Mouse (Mus musculus) ES-Bruce4 (cell line): Measurements from ENCODE around the gene Gm49322.

Experiments
- CTCF ChIP-seq: IDR thresholded peaks from one replicate; pipeline ENCODE4 v1.8.1; 2011; ENCODE audit warnings: low read depth, low read length
- EP300 ChIP-seq: IDR thresholded peaks from 2 replicates; pipeline ENCODE4 v1.6.1; 2011; ENCODE audit warnings: low read depth, low read length; ENCODE audit not compliant: insufficient read depth

DNA sequence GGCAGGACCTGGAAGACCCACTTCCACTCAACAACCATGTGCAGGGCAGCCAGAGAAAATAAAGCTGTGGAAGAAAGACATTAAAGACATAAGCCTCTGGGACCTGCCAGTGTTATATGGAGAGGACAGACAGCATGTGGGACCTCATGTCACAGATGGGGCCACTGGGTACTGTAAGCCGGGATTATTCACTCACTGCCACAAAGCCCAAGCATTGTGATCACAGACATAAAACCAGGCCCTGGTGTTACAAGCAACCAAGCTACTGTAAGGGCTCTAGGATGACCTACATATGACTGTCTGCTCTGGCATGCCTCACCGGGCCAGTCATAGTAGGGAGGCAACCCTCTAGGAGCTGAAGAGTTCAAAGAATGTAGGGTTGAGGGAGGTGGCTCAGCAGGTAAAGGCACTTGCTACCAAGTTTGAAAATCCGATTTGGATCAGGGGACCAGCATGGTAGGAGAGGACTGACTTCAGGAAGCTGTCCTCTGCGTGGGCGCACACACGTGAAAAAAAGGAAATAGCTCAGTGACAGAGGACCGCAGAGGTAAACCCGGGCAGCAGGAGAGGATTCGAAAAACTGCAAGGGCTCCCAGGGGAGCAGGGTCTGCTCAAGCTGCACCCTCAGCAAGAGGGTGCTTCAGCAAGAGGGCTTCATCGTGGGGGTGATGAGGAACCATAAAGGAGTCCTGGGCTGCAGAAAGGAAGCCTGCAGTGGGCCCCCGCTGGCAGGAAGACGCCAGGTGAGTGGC is 16.5 kb upstream of the Gm49322 start:
- TF ChIP-seq CTCF (no peak), EP300 (no peak)
